Mouse (Mus musculus): ENCODE measurements around the gene Kctd14. TPM values are rescaled to one million over a fixed set of nuclear protein-coding genes. Genes with fewer than 3 reads are reported as not detected.
"Not testable (repeated sequence)": the region's sequence is repeated elsewhere in the genome, so short reads cannot be mapped to it uniquely, and the experiment has no call there.

The Kctd14 gene
- polyA plus RNA-seq, 1 experiment from 2014 or later: 1.2 TPM

DNA sequence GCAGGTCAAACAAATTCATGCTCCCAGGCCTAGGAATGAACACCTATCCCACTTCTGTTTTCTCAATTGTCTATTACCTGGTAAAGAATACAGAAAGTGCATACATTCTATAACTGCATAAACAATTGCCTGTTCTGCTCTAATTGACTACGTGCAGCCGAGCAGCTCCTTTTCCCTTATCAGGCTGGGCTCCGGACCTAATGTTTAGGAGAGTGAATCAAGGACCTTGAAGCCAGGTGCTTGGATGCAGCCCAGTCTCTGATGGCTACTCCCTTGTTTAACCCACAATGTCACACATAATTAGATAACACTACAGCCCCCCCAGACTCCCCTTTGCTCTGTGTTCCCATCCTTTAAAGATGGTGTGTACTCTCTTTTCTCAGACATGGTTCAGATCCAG, 17.6 kb upstream of the Kctd14 start:
- H3K27ac ChIP-seq (ENCODE audit: low read length); H3K4me1 ChIP-seq (ENCODE audit: insufficient read depth, low read length); H3K36me3 ChIP-seq (ENCODE audit: insufficient read depth, low read length); H3K4me3 ChIP-seq (ENCODE audit: low read length); H3K4me2 ChIP-seq (replicated peaks; ENCODE audit: low read depth, low read length); H3K9ac ChIP-seq (replicated peaks; ENCODE audit: low read length); H3K9me3 ChIP-seq (ENCODE audit: low read length); ATAC-seq (ENCODE audit: low FRiP score, low TSS enrichment); H3K27me3 ChIP-seq (ENCODE audit: insufficient read depth, low read length): not testable (repeated sequence)
- 70% methylated on average over 3 of the region's 3 CpGs for WGBS

DNA sequence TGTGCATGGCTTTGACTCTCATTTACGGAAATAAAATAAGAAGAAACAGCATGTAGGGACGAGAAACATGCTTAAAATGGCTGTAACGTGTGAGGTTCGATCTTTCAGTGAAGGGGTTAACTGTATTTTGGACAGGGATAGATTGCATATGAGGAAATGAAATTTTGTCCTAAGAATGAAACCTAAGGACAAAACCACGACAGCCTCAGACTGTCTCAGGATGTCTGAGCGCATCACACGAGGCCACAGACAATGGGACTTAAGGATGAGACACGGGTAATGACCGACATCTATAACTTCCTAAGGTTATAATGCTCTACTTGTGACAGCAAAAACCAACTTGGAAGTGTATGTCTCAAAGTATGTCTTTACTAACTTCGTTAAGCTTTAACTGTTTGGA, 16.6 kb upstream of the Kctd14 start:
- Histone ChIP-seq H3K4me3 (ENCODE audit: low read length) (no peak overlapping the region), H3K4me2 (replicated peaks; ENCODE audit: low read depth, low read length) (no peak overlapping the region), H3K27me3 (ENCODE audit: insufficient read depth, low read length) (no peaks in the 10 kb centered on the region), H3K4me1 (ENCODE audit: insufficient read depth, low read length) (peaks cover 6% of the 10 kb centered on the region; the same call in 1 of the 2 replicates), H3K36me3 (ENCODE audit: insufficient read depth, low read length) (no peaks in the 10 kb centered on the region), H3K9ac (replicated peaks; ENCODE audit: low read length) (no peak overlapping the region), H3K9me3 (ENCODE audit: low read length) (no peaks in the 10 kb centered on the region), H3K27ac (ENCODE audit: low read length) (no peak overlapping the region)
- ATAC-seq (ENCODE audit: low FRiP score, low TSS enrichment): no peak
- 80% methylated on average over 10 of the region's 10 CpGs for WGBS

DNA sequence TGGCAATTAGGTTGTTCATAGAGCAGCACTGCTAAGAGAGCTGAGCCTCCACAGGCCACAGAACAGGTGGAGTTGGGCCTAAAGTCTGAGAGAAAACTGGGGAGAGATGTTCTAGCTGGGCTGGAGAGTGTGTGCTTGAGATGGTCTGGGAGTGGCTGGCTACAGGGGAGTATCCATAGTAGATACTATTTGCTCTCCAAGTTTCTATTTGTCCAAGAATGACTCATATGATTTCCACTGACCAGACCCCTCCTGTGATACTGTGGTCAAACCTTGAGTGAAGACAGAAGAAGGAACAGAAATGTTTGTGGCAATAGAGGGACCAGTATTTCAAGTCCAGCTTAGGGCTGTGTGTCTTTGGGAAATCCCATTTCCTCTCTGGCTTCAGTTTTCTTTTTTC, 12.1 kb upstream of the Kctd14 start:
- H3K9me3 ChIP-seq (ENCODE audit: low read length): no peaks in the 10 kb centered on the region
- H3K4me1 ChIP-seq (ENCODE audit: insufficient read depth, low read length): no peaks in the 10 kb centered on the region
- no peaks in the 10 kb centered on the region for H3K27me3 ChIP-seq (ENCODE audit: insufficient read depth, low read length)
- no peak overlapping the region for H3K9ac ChIP-seq (replicated peaks; ENCODE audit: low read length)
- H3K27ac ChIP-seq (ENCODE audit: low read length): no peak overlapping the region
- no peak for ATAC-seq (ENCODE audit: low FRiP score, low TSS enrichment)
- H3K36me3 ChIP-seq (ENCODE audit: insufficient read depth, low read length): no peaks in the 10 kb centered on the region
- H3K4me3 ChIP-seq (ENCODE audit: low read length): no peak overlapping the region
- no peak overlapping the region for H3K4me2 ChIP-seq (replicated peaks; ENCODE audit: low read depth, low read length)

DNA sequence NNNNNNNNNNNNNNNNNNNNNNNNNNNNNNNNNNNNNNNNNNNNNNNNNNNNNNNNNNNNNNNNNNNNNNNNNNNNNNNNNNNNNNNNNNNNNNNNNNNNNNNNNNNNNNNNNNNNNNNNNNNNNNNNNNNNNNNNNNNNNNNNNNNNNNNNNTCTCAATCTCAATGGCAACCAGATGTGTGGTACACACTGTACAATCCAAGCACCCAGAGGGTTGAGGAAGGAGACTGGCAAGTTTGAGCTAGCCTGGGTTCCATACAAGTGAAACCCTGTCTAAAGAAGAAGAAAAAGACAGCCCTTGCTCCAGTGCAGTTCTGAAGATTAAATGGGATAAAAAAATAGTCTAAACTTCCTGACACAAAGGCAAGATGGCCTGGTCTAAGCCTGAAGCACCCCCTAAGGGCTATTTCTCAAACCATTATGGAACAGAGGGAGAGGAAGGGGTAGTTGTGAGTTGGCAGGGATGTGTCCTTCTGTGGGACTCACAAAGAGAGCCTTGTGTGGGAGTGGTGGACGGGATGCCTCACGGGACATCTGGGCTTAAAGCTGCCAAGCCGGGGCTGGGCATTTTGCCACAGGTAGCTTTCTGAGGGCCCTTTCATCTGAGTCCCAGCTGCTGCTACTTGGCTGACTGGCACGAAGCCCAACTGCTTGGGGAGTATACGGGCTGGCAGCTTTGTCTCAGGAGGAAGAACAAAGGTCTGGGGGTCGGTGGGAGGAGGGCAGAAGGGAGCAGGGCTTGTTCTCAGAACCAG, 4.8 kb upstream of the Kctd14 start:
- Histone ChIP-seq H3K4me2 (replicated peaks; ENCODE audit: low read depth, low read length) (no peak overlapping the region), H3K36me3 (ENCODE audit: insufficient read depth, low read length) (no peaks in the 10 kb centered on the region), H3K4me1 (ENCODE audit: insufficient read depth, low read length) (no peaks in the 10 kb centered on the region), H3K9ac (replicated peaks; ENCODE audit: low read length) (no peak overlapping the region), H3K4me3 (ENCODE audit: low read length) (no peak overlapping the region), H3K9me3 (ENCODE audit: low read length) (0 out of 2 replicates have a peak, but pooled peaks cover 6% of the 10 kb centered on the region), H3K27me3 (ENCODE audit: insufficient read depth, low read length) (no peaks in the 10 kb centered on the region), H3K27ac (ENCODE audit: low read length) (0 out of 2 replicates have a peak overlapping the region, but pooled peaks have one; percentile 4)
- peak; percentile 73; the same call in 1 of the 2 replicates for ATAC-seq (ENCODE audit: low FRiP score, low TSS enrichment)
- 23% methylated on average over 6 of the region's 6 CpGs for WGBS

- H3K9me3 ChIP-seq (ENCODE audit: low read length): 0 out of 2 replicates have a peak, but pooled peaks cover 6% of the 10 kb centered on the region
- H3K27ac ChIP-seq (ENCODE audit: low read length): 0 out of 2 replicates have a peak overlapping the region, but pooled peaks have one; percentile 26
- H3K27me3 ChIP-seq (ENCODE audit: insufficient read depth, low read length): no peaks in the 10 kb centered on the region
- no peak for ATAC-seq (ENCODE audit: low FRiP score, low TSS enrichment)
- no peak overlapping the region for H3K4me2 ChIP-seq (replicated peaks; ENCODE audit: low read depth, low read length)
- H3K36me3 ChIP-seq (ENCODE audit: insufficient read depth, low read length): no peaks in the 10 kb centered on the region
- H3K4me1 ChIP-seq (ENCODE audit: insufficient read depth, low read length): no peaks in the 10 kb centered on the region
- 62% methylated on average over 6 of the region's 6 CpGs for WGBS
- H3K9ac ChIP-seq (replicated peaks; ENCODE audit: low read length): no peak overlapping the region
- H3K4me3 ChIP-seq (ENCODE audit: low read length): no peak overlapping the region
Observed at GRCm38 (mm10) chr7:97447050-97447531, 4.0 kb upstream of the Kctd14 start.

DNA sequence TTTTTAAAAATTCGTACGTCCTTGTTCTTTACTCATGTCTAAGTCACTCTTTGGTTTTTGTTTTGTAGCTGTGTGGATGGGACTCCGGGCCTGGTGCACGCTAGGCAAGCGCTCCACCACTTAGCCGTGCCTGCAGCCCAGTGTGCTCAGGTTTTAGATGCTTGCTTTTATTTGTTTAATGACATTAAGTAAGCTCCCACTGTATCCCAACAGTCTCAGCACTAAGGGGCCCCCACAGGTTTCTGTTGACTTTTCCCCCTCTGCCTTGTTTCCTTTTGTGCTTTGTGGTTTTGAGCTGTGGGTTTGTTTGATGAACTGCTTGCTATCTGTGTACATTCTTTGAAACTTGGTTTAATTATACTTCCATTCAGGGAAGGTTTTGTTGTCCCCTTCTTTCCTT, 1.1 kb downstream of the Kctd14 start:
- H3K9ac ChIP-seq (replicated peaks; ENCODE audit: low read length): no peak overlapping the region
- H3K9me3 ChIP-seq (ENCODE audit: low read length): 0 out of 2 replicates have a peak, but pooled peaks cover 6% of the 10 kb centered on the region
- H3K27ac ChIP-seq (ENCODE audit: low read length): no peak overlapping the region
- H3K27me3 ChIP-seq (ENCODE audit: insufficient read depth, low read length): no peaks in the 10 kb centered on the region
- 79% methylated on average over 6 of the region's 6 CpGs for WGBS
- no peaks in the 10 kb centered on the region for H3K36me3 ChIP-seq (ENCODE audit: insufficient read depth, low read length)
- H3K4me3 ChIP-seq (ENCODE audit: low read length): no peak overlapping the region
- no peak for ATAC-seq (ENCODE audit: low FRiP score, low TSS enrichment)
- peaks cover 9% of the 10 kb centered on the region for H3K4me1 ChIP-seq (ENCODE audit: insufficient read depth, low read length)
- H3K4me2 ChIP-seq (replicated peaks; ENCODE audit: low read depth, low read length): no peak overlapping the region

DNA sequence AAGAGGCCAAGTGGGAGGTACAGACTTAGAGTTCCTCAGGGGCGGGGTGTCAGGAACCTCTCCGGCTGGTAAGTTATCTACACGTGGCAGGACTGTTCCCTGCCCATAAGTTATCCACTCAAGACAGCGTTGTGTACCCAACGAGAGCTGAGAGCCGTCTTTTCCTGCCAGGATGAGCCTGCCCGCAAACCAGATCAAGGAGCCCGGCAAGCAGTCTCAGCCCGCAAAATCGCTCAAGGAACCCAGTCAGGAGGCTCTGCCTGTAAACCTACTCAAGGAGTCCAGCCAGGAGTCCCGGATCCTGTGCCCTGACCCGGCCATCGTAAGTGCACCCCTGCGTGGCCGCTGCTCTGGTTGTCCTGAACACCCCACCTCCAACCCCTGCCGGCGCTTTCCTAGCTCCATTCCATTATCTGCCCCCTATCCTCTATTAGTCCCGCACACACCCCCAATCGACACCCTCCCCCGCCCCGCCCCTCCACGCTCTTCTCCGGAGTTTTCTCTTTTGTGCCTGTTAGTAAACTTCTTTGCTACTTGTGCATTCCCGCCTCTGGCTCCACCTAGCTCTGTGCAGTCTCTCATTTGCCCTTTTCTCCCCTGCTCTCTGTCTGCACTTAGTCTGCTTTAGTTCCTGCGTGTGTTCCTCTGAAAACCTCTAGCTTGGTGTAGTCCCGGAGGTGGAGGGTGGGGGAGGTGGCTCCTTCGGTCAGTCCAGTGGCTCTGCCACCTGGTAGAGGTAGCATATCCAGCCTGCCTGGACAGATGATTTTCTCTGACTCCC, 2.2 kb downstream of the Kctd14 start:
- 0 out of 2 replicates have a peak overlapping the region, but pooled peaks have one; percentile 23 for H3K27ac ChIP-seq (ENCODE audit: low read length)
- peaks cover 9% of the 10 kb centered on the region for H3K4me1 ChIP-seq (ENCODE audit: insufficient read depth, low read length)
- WGBS: under 1% methylated on average over 27 of the region's 27 CpGs
- peak overlapping the region; percentile 66 for H3K9ac ChIP-seq (replicated peaks; ENCODE audit: low read length)
- H3K4me2 ChIP-seq (replicated peaks; ENCODE audit: low read depth, low read length): peak overlapping the region; percentile 96
- ATAC-seq (ENCODE audit: low FRiP score, low TSS enrichment): peak; percentile 87
- 0 out of 2 replicates have a peak, but pooled peaks cover 6% of the 10 kb centered on the region for H3K9me3 ChIP-seq (ENCODE audit: low read length)
- H3K27me3 ChIP-seq (ENCODE audit: insufficient read depth, low read length): no peaks in the 10 kb centered on the region
- H3K36me3 ChIP-seq (ENCODE audit: insufficient read depth, low read length): no peaks in the 10 kb centered on the region
- peak overlapping the region; percentile 55 for H3K4me3 ChIP-seq (ENCODE audit: low read length)

- Histone ChIP-seq H3K4me2 (replicated peaks; ENCODE audit: low read depth, low read length) (no peak overlapping the region), H3K9ac (replicated peaks; ENCODE audit: low read length) (no peak overlapping the region), H3K9me3 (ENCODE audit: low read length) (no peaks in the 10 kb centered on the region), H3K27ac (ENCODE audit: low read length) (no peak overlapping the region), H3K27me3 (ENCODE audit: insufficient read depth, low read length) (no peaks in the 10 kb centered on the region), H3K4me1 (ENCODE audit: insufficient read depth, low read length) (peaks cover 9% of the 10 kb centered on the region), H3K36me3 (ENCODE audit: insufficient read depth, low read length) (no peaks in the 10 kb centered on the region), H3K4me3 (ENCODE audit: low read length) (no peak overlapping the region)
- WGBS: 89% methylated on average over 10 of the region's 10 CpGs
- no peak for ATAC-seq (ENCODE audit: low FRiP score, low TSS enrichment)
Observed at GRCm38 (mm10) chr7:97454795-97455194, 3.7 kb downstream of the Kctd14 start.

GRCm38 (mm10) chr7:97455577-97455976, 4.5 kb downstream of the Kctd14 start:
- no peak overlapping the region for H3K9ac ChIP-seq (replicated peaks; ENCODE audit: low read length)
- H3K27me3 ChIP-seq (ENCODE audit: insufficient read depth, low read length): no peaks in the 10 kb centered on the region
- peaks cover 9% of the 10 kb centered on the region for H3K4me1 ChIP-seq (ENCODE audit: insufficient read depth, low read length)
- ATAC-seq (ENCODE audit: low FRiP score, low TSS enrichment): no peak
- 47% methylated on average over 3 of the region's 3 CpGs for WGBS
- no peaks in the 10 kb centered on the region for H3K9me3 ChIP-seq (ENCODE audit: low read length)
- no peak overlapping the region for H3K27ac ChIP-seq (ENCODE audit: low read length)
- no peaks in the 10 kb centered on the region for H3K36me3 ChIP-seq (ENCODE audit: insufficient read depth, low read length)
- H3K4me2 ChIP-seq (replicated peaks; ENCODE audit: low read depth, low read length): no peak overlapping the region
- no peak overlapping the region for H3K4me3 ChIP-seq (ENCODE audit: low read length)

DNA sequence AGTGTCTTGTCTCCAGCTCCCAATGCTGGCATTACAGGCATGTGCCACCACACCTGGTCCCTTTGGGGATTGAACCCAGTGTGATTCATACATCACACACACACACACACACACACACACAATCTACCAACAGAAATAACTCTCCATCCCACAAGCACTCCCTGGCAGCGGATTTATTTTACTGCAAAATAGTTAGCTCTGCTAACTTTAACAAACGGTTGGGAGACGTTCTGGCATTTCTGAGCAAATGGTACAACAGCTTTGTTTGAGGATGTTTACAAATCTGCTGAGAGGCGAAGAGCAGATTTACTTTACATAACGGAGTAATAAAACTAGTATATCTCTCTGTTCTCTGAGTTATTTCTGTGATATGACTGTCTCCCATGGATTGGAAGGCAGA, 21.9 kb downstream of the Kctd14 start:
- no peaks in the 10 kb centered on the region for H3K4me1 ChIP-seq (ENCODE audit: insufficient read depth, low read length)
- no peak for ATAC-seq (ENCODE audit: low FRiP score, low TSS enrichment)
- no peak overlapping the region for H3K4me2 ChIP-seq (replicated peaks; ENCODE audit: low read depth, low read length)
- no peak overlapping the region for H3K4me3 ChIP-seq (ENCODE audit: low read length)
- no peak overlapping the region for H3K9ac ChIP-seq (replicated peaks; ENCODE audit: low read length)
- no peaks in the 10 kb centered on the region for H3K9me3 ChIP-seq (ENCODE audit: low read length)
- no peaks in the 10 kb centered on the region for H3K36me3 ChIP-seq (ENCODE audit: insufficient read depth, low read length)
- no peaks in the 10 kb centered on the region for H3K27me3 ChIP-seq (ENCODE audit: insufficient read depth, low read length)
- WGBS: 77% methylated on average over 5 of the region's 5 CpGs
- no peak overlapping the region for H3K27ac ChIP-seq (ENCODE audit: low read length)

Measured in kidney, embryonic 16.5 days (tissue).